Mouse (Mus musculus): ENCODE measurements around the gene Myzap. TPM values are rescaled to one million over a fixed set of nuclear protein-coding genes. Genes with fewer than 3 reads are reported as not detected.

Gene Myzap
- 0.29 TPM for polyA plus RNA-seq (2017; shearing (Covaris generic))

GRCm38 (mm10) chr9:71591938-71592548 lies at the start of gene Myzap:
Gene Myzap, minus strand, starts transcription at chr9:71592360.

GRCm38 (mm10) chr9:71485475-71486094 lies 106.6 kb downstream of the Myzap start, which contains the start of gene Polr2m:
Gene Polr2m, minus strand, starts transcription at chr9:71485935.

Other genes with a start within 250 kb of the Myzap start
- gene Polr2m, start 106.4 kb downstream of the Myzap start, polyA plus RNA-seq (2017; shearing (Covaris generic)): 230 TPM
- 1.2 TPM for gene Cgnl1, start 179.2 kb upstream of the Myzap start, polyA plus RNA-seq (2017; shearing (Covaris generic))

Data from effector memory CD4-positive, alpha-beta T cell, adult 7 months (primary cell).